Mouse (Mus musculus): ENCODE data around the gene Abi3bp.

DNA sequence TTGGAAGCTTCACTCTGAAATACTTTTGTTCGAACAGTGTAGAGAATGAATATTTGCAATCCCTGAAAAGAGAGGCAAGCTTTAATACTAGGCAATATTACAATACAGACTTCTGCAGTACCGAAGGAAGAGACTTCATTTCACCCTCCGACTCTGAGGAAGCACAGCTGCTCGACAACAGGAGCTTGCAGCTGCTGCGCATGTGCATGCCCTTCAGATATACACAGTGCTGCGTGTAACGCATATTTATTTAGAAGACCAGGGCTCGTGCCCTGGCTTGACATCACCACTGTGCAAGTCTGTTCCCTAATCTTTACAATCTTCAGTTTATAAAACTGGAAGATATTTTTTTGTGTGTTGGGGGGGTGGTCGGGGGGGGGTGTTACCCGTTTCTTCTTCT lies 247.2 kb downstream of the Abi3bp start:
- TF ChIP-seq CTCF (IDR thresholded peaks at IDR 0.05; ENCODE audit: low read depth) (no peak), EP300 (IDR thresholded peaks at IDR 0.05; ENCODE audit: low read depth) (no peak)
